ENCODE assay signal across 12 mouse cellular contexts in the genomic region with DNA sequence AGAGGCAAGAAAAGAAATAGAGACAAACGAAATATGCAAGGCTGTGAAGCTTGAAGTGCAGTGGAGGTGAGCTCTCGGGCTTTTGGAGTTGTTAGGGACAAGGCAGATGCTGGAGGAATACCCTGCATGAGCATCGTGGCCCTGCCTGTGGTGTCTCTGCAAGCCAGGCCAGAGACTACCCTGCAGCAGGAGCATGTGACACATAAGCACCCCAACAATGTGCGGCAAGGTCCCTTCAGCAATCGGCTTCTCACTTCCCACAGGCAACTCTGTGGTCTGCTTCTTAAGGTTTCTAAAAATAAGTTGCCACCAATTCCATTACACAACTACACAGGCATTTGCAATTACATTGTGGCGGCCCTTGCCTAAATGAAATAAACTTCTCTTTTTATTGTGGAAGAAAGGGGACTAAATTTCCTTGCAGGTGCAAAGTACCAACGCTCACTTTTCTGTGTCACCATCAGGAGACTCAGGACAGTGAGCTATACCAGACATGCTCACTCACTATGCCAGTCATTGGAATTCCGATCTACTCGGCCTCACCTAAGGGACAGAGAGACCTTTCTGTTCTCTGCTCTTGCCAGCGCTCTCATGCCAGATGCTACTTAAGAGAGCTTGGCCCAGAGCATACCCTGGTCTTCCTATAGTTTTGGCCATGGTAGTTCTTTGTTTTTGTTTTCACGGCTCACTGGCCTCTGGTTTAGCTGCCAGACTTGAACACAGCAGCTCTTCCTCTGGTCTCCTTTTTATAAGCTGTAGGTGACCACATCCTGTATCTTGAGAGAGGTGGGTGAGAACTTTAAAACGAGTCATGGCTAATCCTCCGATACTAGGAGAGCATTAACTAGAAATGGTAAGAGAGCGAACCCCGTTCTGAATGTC. TPM values are rescaled to one million over a fixed set of nuclear protein-coding genes. Genes with fewer than 3 reads are reported as not detected.
DNase-seq lines count a peak whose midpoint lies in the region; ATAC-seq lines count a peak whose summit lies in the region.
"Had no signal": no experiment of that assay in that cellular context is flagged by ENCODE, and none has a peak within 500 bp of the region (broad histone marks: within the 10 kb centered on the region; RNA-seq: fewer than 3 reads in every experiment).

No protein-coding gene starts in this region.

- peak overlapping the region; percentile 84 for H3K27ac ChIP-seq in heart, embryonic 10.5 days
- peak overlapping the region; percentile 79 for H3K27ac ChIP-seq in liver, embryonic 15.5 days (replicated peaks)
- no peak overlapping the region for H3K27ac ChIP-seq in hindbrain, embryonic 13.5 days
- H3K27ac ChIP-seq: kidney, postnatal 0 days; neural tube, embryonic 12.5 days had no signal

- peak overlapping the region; percentile 40 for H3K4me2 ChIP-seq in liver, embryonic 15.5 days
- no peak overlapping the region for H3K4me2 ChIP-seq in hindbrain, embryonic 13.5 days
- H3K4me2 ChIP-seq: neural tube, embryonic 12.5 days had no signal

- 0 out of 2 replicates have a peak, but pooled peaks have one; percentile 19 for ATAC-seq in liver, embryonic 15.5 days (ENCODE audit: insufficient read depth)
- no peak for ATAC-seq in hindbrain, embryonic 13.5 days (ENCODE audit: low FRiP score)
- ATAC-seq: forebrain, embryonic 16.5 days had no signal

- H3K27me3 ChIP-seq in heart, embryonic 10.5 days (ENCODE audit: insufficient read depth, poor library complexity, severe bottlenecking), result no peaks in the 10 kb centered on the region
- H3K27me3 ChIP-seq in liver, embryonic 15.5 days, result no peaks in the 10 kb centered on the region
- H3K27me3 ChIP-seq in hindbrain, embryonic 13.5 days, result no peaks in the 10 kb centered on the region
- H3K27me3 ChIP-seq: neural tube, embryonic 12.5 days had no signal

- H3K36me3 ChIP-seq in heart, embryonic 10.5 days, result no peaks in the 10 kb centered on the region
- H3K36me3 ChIP-seq in liver, embryonic 15.5 days (replicated peaks), result no peaks in the 10 kb centered on the region
- no peaks in the 10 kb centered on the region for H3K36me3 ChIP-seq in hindbrain, embryonic 13.5 days
- H3K36me3 ChIP-seq: neural tube, embryonic 12.5 days had no signal

- DNase-seq in 416B (ENCODE audit: low read depth), result peak; percentile 89
- DNase-seq in CD4-positive, CD25-positive, alpha-beta regulatory T cell, adult 2 months (ENCODE audit: low read depth, low spot score), result peak; percentile 41
- peak; percentile 75 for DNase-seq in heart, embryonic 10.5 days (ENCODE audit: low spot score)
- no peak for DNase-seq in neural tube, embryonic 10.5 days (ENCODE audit: extremely low spot score, low spot score)
- DNase-seq in gastrocnemius, postnatal 10 days, result no peak
- DNase-seq in kidney, adult 11 months, result no peak

- 55% methylated on average over 15 of the region's 15 CpGs for WGBS in heart, embryonic 10.5 days
- WGBS in liver, embryonic 15.5 days (ENCODE audit: insufficient replicate concordance), result 40% methylated on average over 15 of the region's 15 CpGs
- WGBS in hindbrain, embryonic 13.5 days, result 86% methylated on average over 15 of the region's 15 CpGs

- no peak overlapping the region for H3K9ac ChIP-seq in liver, embryonic 15.5 days
- no peak overlapping the region for H3K9ac ChIP-seq in hindbrain, embryonic 13.5 days
- H3K9ac ChIP-seq: neural tube, embryonic 12.5 days had no signal

- H3K4me3 ChIP-seq in heart, embryonic 10.5 days, result no peak overlapping the region
- H3K4me3 ChIP-seq in liver, embryonic 15.5 days (replicated peaks), result no peak overlapping the region
- H3K4me3 ChIP-seq in hindbrain, embryonic 13.5 days, result no peak overlapping the region
- H3K4me3 ChIP-seq: neural tube, embryonic 12.5 days had no signal

- H3K9me3 ChIP-seq in heart, embryonic 10.5 days, result no peaks in the 10 kb centered on the region
- H3K9me3 ChIP-seq in liver, embryonic 15.5 days (replicated peaks), result no peaks in the 10 kb centered on the region
- H3K9me3 ChIP-seq in hindbrain, embryonic 13.5 days, result no peaks in the 10 kb centered on the region
- H3K9me3 ChIP-seq: neural tube, embryonic 12.5 days had no signal

- H3K4me1 ChIP-seq in heart, embryonic 10.5 days, result peaks cover 37% of the 10 kb centered on the region
- peaks cover 62% of the 10 kb centered on the region for H3K4me1 ChIP-seq in liver, embryonic 15.5 days (replicated peaks)
- no peaks in the 10 kb centered on the region for H3K4me1 ChIP-seq in hindbrain, embryonic 13.5 days (replicated peaks)
- H3K4me1 ChIP-seq: neural tube, embryonic 12.5 days had no signal

RNA-seq across cellular contexts. Expression of a gene that starts 28.7 kb away (rescaled TPM):
- 6.3 and 7.7 TPM in 2 replicates for polyA plus RNA-seq in heart, embryonic 10.5 days (2016; fragmentation: Nextera tagmentation; extraction: Ambion mirVana)
- polyA plus RNA-seq in liver, embryonic 15.5 days (2015; fragmentation: Nextera tagmentation; extraction: Ambion mirVana), result 8.5 and 9.5 TPM in 2 replicates
- 1 to 10 TPM; 1.2 to 1.6 TPM for total RNA-seq in gastrocnemius, postnatal 10 days (2021)
- 1.5 and 1.7 TPM in 2 replicates for polyA plus RNA-seq in hindbrain, embryonic 13.5 days (2015; fragmentation: Nextera tagmentation; extraction: Ambion mirVana)
- polyA plus RNA-seq: liver, adult 2 months had no signal

RNA-seq across cellular contexts. Expression of a gene that starts 49.8 kb away (rescaled TPM):
- 44.5 and 50.9 TPM in 2 replicates for polyA plus RNA-seq in heart, embryonic 10.5 days (2016; fragmentation: Nextera tagmentation; extraction: Ambion mirVana)
- polyA plus RNA-seq in liver, embryonic 15.5 days (2015; fragmentation: Nextera tagmentation; extraction: Ambion mirVana), result 24.9 and 25.7 TPM in 2 replicates
- total RNA-seq in gastrocnemius, postnatal 10 days (2021), result 10 to 100 TPM; 20.3 to 22.8 TPM
- 56.7 and 59.4 TPM in 2 replicates for polyA plus RNA-seq in hindbrain, embryonic 13.5 days (2015; fragmentation: Nextera tagmentation; extraction: Ambion mirVana)

Comparison
In these comparisons a context has a peak if more than half of its experiments do, and no peak if none do; other contexts are left out.
1. DNase-seq: peak in 416B (single experiment), CD4-positive, CD25-positive, alpha-beta regulatory T cell, adult 2 months (single experiment) and heart, embryonic 10.5 days (single experiment); none in neural tube, embryonic 10.5 days (single experiment), gastrocnemius, postnatal 10 days (single experiment) and kidney, adult 11 months (single experiment).